Mouse (Mus musculus): Measurements from ENCODE around the gene Pitpnm1.

Gene Pitpnm1

GRCm38 (mm10) chr19:4154437-4155222, 54.8 kb downstream of the Pitpnm1 start:
- in situ Hi-C loops (cut with MseI, MboI): no loop called here

GRCm38 (mm10) chr19:4155223-4156072, 55.6 kb downstream of the Pitpnm1 start:
- in situ Hi-C loops (cut with MseI, MboI): no loop called here

- in situ Hi-C loops (cut with MseI, MboI): no loop called here
Measured at GRCm38 (mm10) chr19:4156073-4156579, 56.3 kb downstream of the Pitpnm1 start.

GRCm38 (mm10) chr19:4156771-4157170, 57.0 kb downstream of the Pitpnm1 start:
- in situ Hi-C loops (cut with MseI, MboI): no loop called here

- in situ Hi-C loops (cut with MseI, MboI): no loop called here
Measured at GRCm38 (mm10) chr19:4159049-4159448, 59.3 kb downstream of the Pitpnm1 start.

- in situ Hi-C loops (cut with MseI, MboI): no loop called here
Measured at GRCm38 (mm10) chr19:4162646-4163542, 63.1 kb downstream of the Pitpnm1 start, which contains the start of gene Rps6kb2. Rps6kb2 (minus strand) TSS chr19:4163354.

- in situ Hi-C loops (cut with MseI, MboI): no loop called here
Measured at GRCm38 (mm10) chr19:4163543-4163887, 63.7 kb downstream of the Pitpnm1 start.

Data from mouse trophoblast stem cell (cell line).